Mouse (Mus musculus) testis, adult 2 months (tissue): ENCODE results near the gene Ms4a12.

Experiments used
- CTCF ChIP-seq: fragments of 200-500 bp; IDR thresholded peaks from 2 replicates; pipeline ENCODE4 v1.5.1; 2012; ENCODE audit warnings: low read depth, mild to moderate bottlenecking, inconsistent platforms, low read length, moderate library complexity; ENCODE audit not compliant: control insufficient read depth, insufficient read depth, insufficient replicate concordance
- POLR2A ChIP-seq: fragments of 200-500 bp; IDR thresholded peaks from 2 replicates; pipeline ENCODE4 v1.6.1; 2012; ENCODE audit warnings: low read depth, mild to moderate bottlenecking, inconsistent platforms, low read length, moderate library complexity; ENCODE audit not compliant: control insufficient read depth

GRCm38 (mm10) chr19:11234244-11234643 lies 2.0 kb upstream of the Ms4a12 start:
- TF ChIP-seq CTCF, result no peak
- TF ChIP-seq POLR2A, result no peak
